Mouse (Mus musculus) forebrain, postnatal 0 days (tissue): ENCODE results near the gene Sepsecs. TPM values are rescaled to one million over a fixed set of nuclear protein-coding genes. Genes with fewer than 3 reads are reported as not detected.
A peak's percentile ranks its signal among the peaks of the same experiment; 100 is the strongest.

Source experiments
- ATAC-seq: fragments of 200-750 bp; cut with Nextera tagmentation; 2 replicates; pipeline ENCODE4 v1.8.0; 2017; ENCODE audit warnings: mild to moderate bottlenecking, moderate library complexity
- DNase-seq: peaks from one replicate; pipeline ENCODE4 v3.0.0-alpha.2; 2015
- H3K27ac ChIP-seq: fragments of 300-500 bp; sonication (generic); 2 replicates; pipeline ENCODE4 v1.5.1; 2014; ENCODE audit warnings: low read depth, mild to moderate bottlenecking, antibody characterized with exemption, low read length, moderate library complexity, mixed read lengths
- H3K27me3 ChIP-seq: fragments of 300-500 bp; sonication (generic); 2 replicates; pipeline ENCODE4 v1.6.1; 2014; ENCODE audit warnings: mild to moderate bottlenecking, low read length, mixed read lengths; ENCODE audit not compliant: insufficient read depth
- H3K36me3 ChIP-seq: fragments of 300-500 bp; sonication (generic); 2 replicates; pipeline ENCODE4 v1.6.1; 2014; ENCODE audit warnings: mild to moderate bottlenecking, moderate library complexity; ENCODE audit not compliant: insufficient read depth
- H3K4me1 ChIP-seq: fragments of 300-500 bp; sonication (generic); 2 replicates; pipeline ENCODE4 v1.6.1; 2014; ENCODE audit warnings: antibody characterized with exemption; ENCODE audit not compliant: insufficient read depth
- H3K4me2 ChIP-seq: fragments of 300-500 bp; sonication (generic); 2 replicates; pipeline ENCODE4 v1.6.1; 2014; ENCODE audit warnings: low read depth, mild to moderate bottlenecking, moderate library complexity
- H3K4me3 ChIP-seq: fragments of 300-500 bp; sonication (generic); 2 replicates; pipeline ENCODE4 v1.5.1; 2014; ENCODE audit warnings: low read depth, low read length, mixed read lengths
- H3K9ac ChIP-seq: fragments of 300-500 bp; sonication (generic); 2 replicates; pipeline ENCODE4 v1.6.1; 2014; ENCODE audit warnings: mild to moderate bottlenecking
- H3K9me3 ChIP-seq: fragments of 300-500 bp; sonication (generic); 2 replicates; pipeline ENCODE4 v1.6.1; 2016; ENCODE audit warnings: low read length
- CTCF ChIP-seq: sonication (generic); IDR thresholded peaks from 2 replicates; pipeline ENCODE4 v1.5.1; 2016; ENCODE audit warnings: antibody characterized with exemption, control low read depth, low read depth
- WGBS: fragments of 180-500 bp; shearing (Covaris S2); extraction: QIAGEN DNeasy Blood & Tissue Kit; methylation state at CpG from one replicate; pipeline ENCODE4 v1.1.7; 2014; 5-methylcytosine and 5-hydroxymethylcytosine counted together
- polyA plus RNA-seq: library from polyadenylated mRNA; unstranded; fragments of >200 nt; fragmentation: Nextera tagmentation; extraction: Ambion mirVana; gene quantifications from 2 replicates; pipeline ENCODE4 v1.2.1, GENCODE M21; 2015
- total RNA-seq: library from RNA; depleted of rRNA; stranded (reverse); fragments of >200 nt; gene quantifications from 2 replicates; pipeline ENCODE4 v1.2.3, GENCODE M21; 2014

The Sepsecs gene
- total and polyA plus RNA-seq, 2 experiments from 2014 or later = 4.2 to 15.6 TPM

- Histone ChIP-seq H3K36me3 (no peaks in the 10 kb centered on the region), H3K4me1 (peaks cover 23% of the 10 kb centered on the region; the same call in 1 of the 2 replicates), H3K27me3 (no peaks in the 10 kb centered on the region), H3K9me3 (no peaks in the 10 kb centered on the region), H3K4me3 (peak overlapping the region; percentile 40), H3K9ac (peak overlapping the region; percentile 45), H3K27ac (peak overlapping the region; percentile 73), H3K4me2 (peak overlapping the region; percentile 71)
- WGBS = 2% methylated on average over 41 of the region's 41 CpGs
- TF ChIP-seq CTCF = peak; percentile 39
- peak; percentile 87 for DNase-seq
- peak; percentile 91 for ATAC-seq
Measured at GRCm38 (mm10) chr5:52618348-52619270, 50.9 kb downstream of the Sepsecs start.

- Histone ChIP-seq H3K36me3 (no peaks in the 10 kb centered on the region), H3K4me1 (peaks cover 23% of the 10 kb centered on the region; the same call in 1 of the 2 replicates), H3K9me3 (no peaks in the 10 kb centered on the region), H3K27me3 (no peaks in the 10 kb centered on the region), H3K27ac (peak overlapping the region; percentile 73), H3K4me3 (peak overlapping the region; percentile 40), H3K4me2 (peak overlapping the region; percentile 71), H3K9ac (peak overlapping the region; percentile 45)
- ATAC-seq (peak; percentile 27; the same call in 1 of the 2 replicates), DNase-seq (peak; percentile 25)
- no peak for TF ChIP-seq CTCF
- WGBS = 29% methylated on average over 9 of the region's 9 CpGs
Measured at GRCm38 (mm10) chr5:52617711-52618347, 51.7 kb downstream of the Sepsecs start.

GRCm38 (mm10) chr5:52616549-52616948, 53.0 kb downstream of the Sepsecs start:
- Histone ChIP-seq H3K9me3 (no peaks in the 10 kb centered on the region), H3K27ac (0 out of 2 replicates have a peak overlapping the region, but pooled peaks have one; percentile 11), H3K4me2 (no peak overlapping the region), H3K27me3 (no peaks in the 10 kb centered on the region), H3K36me3 (no peaks in the 10 kb centered on the region), H3K9ac (no peak overlapping the region), H3K4me1 (peaks cover 23% of the 10 kb centered on the region; the same call in 1 of the 2 replicates), H3K4me3 (no peak overlapping the region)
- ATAC-seq (peak; percentile 36), DNase-seq (peak; percentile 70)
- 29% methylated on average over 2 of the region's 2 CpGs for WGBS
- TF ChIP-seq CTCF = peak; percentile 54

- Histone ChIP-seq H3K36me3 (no peaks in the 10 kb centered on the region), H3K9me3 (no peaks in the 10 kb centered on the region), H3K27me3 (no peaks in the 10 kb centered on the region), H3K4me3 (no peak overlapping the region), H3K4me1 (peaks cover 23% of the 10 kb centered on the region; the same call in 1 of the 2 replicates), H3K27ac (no peak overlapping the region), H3K4me2 (no peak overlapping the region), H3K9ac (no peak overlapping the region)
- 63% methylated on average over 9 of the region's 9 CpGs for WGBS
- TF ChIP-seq CTCF = no peak
- no peak for ATAC-seq
- DNase-seq = no peak
Measured at GRCm38 (mm10) chr5:52615421-52615820, 54.1 kb downstream of the Sepsecs start.

GRCm38 (mm10) chr5:52614686-52615085, 54.8 kb downstream of the Sepsecs start:
- Histone ChIP-seq H3K27me3 (no peaks in the 10 kb centered on the region), H3K4me1 (peaks cover 23% of the 10 kb centered on the region; the same call in 1 of the 2 replicates), H3K9me3 (no peaks in the 10 kb centered on the region), H3K4me3 (no peak overlapping the region), H3K9ac (no peak overlapping the region), H3K4me2 (no peak overlapping the region), H3K27ac (no peak overlapping the region), H3K36me3 (no peaks in the 10 kb centered on the region)
- WGBS = 84% methylated on average over 4 of the region's 4 CpGs
- DNase-seq (no peak), ATAC-seq (no peak)
- no peak for TF ChIP-seq CTCF

GRCm38 (mm10) chr5:52612776-52613175, 56.7 kb downstream of the Sepsecs start:
- 77% methylated on average over 8 of the region's 8 CpGs for WGBS
- no peaks in the 10 kb centered on the region for H3K27me3 ChIP-seq
- H3K36me3 ChIP-seq = no peaks in the 10 kb centered on the region
- no peak for ATAC-seq
- H3K9me3 ChIP-seq = no peaks in the 10 kb centered on the region
- no peak overlapping the region for H3K4me2 ChIP-seq
- no peak overlapping the region for H3K4me3 ChIP-seq
- TF ChIP-seq CTCF = no peak
- no peak overlapping the region for H3K27ac ChIP-seq
- peaks cover 17% of the 10 kb centered on the region; the same call in 1 of the 2 replicates for H3K4me1 ChIP-seq
- DNase-seq = no peak
- H3K9ac ChIP-seq = no peak overlapping the region
